Mouse (Mus musculus) embryonic facial prominence, embryonic 11.5 days (tissue): ENCODE measurements around the gene Muc4. TPM values are rescaled to one million over a fixed set of nuclear protein-coding genes. Genes with fewer than 3 reads are reported as not detected.

ENCODE experiments used
- ATAC-seq: fragments of 200-750 bp; cut with Nextera tagmentation; replicated peaks from 2 replicates; pipeline ENCODE4 v1.8.0; 2017; ENCODE audit warnings: low read depth; ENCODE audit not compliant: insufficient number of reproducible peaks, low FRiP score, low TSS enrichment
- DNase-seq: peaks from one replicate; pipeline ENCODE4 v3.0.0-alpha.2; 2015; ENCODE audit warnings: low spot score
- H3K27ac ChIP-seq: fragments of 300-500 bp; sonication (generic); replicated peaks from 2 replicates; pipeline ENCODE4 v1.5.1; 2014; ENCODE audit warnings: mild to moderate bottlenecking, low read depth, low read length, control low read depth
- H3K27me3 ChIP-seq: fragments of 300-500 bp; sonication (generic); 2 replicates; pipeline ENCODE4 v1.6.1; 2014; ENCODE audit warnings: mild to moderate bottlenecking, low read length, moderate library complexity, mixed read lengths; ENCODE audit not compliant: control insufficient read depth, insufficient read depth
- H3K36me3 ChIP-seq: fragments of 300-500 bp; sonication (generic); replicated peaks from 2 replicates; pipeline ENCODE4 v1.6.1; 2014; ENCODE audit warnings: low read depth, mild to moderate bottlenecking, low read length, moderate library complexity, mixed read lengths; ENCODE audit not compliant: control insufficient read depth, insufficient read depth
- H3K4me1 ChIP-seq: fragments of 300-500 bp; sonication (generic); 2 replicates; pipeline ENCODE4 v1.6.1; 2014; ENCODE audit warnings: low read length, mixed read lengths; ENCODE audit not compliant: control insufficient read depth, insufficient read depth
- H3K4me2 ChIP-seq: fragments of 300-500 bp; sonication (generic); 2 replicates; pipeline ENCODE4 v1.6.1; 2014; ENCODE audit warnings: low read depth, mild to moderate bottlenecking, control low read depth, low read length, moderate library complexity
- H3K4me3 ChIP-seq: fragments of 300-500 bp; sonication (generic); 2 replicates; pipeline ENCODE4 v1.5.1; 2014; ENCODE audit warnings: low read depth, low read length, control low read depth
- H3K9ac ChIP-seq: fragments of 300-500 bp; sonication (generic); replicated peaks from 2 replicates; pipeline ENCODE4 v1.6.1; 2014; ENCODE audit warnings: mild to moderate bottlenecking, control low read depth, low read length
- H3K9me3 ChIP-seq: fragments of 300-500 bp; sonication (generic); replicated peaks from 2 replicates; pipeline ENCODE4 v1.6.1; 2016; ENCODE audit warnings: mild to moderate bottlenecking, low read length, inconsistent platforms, mixed read lengths; ENCODE audit not compliant: control insufficient read depth
- WGBS: fragments of 180-500 bp; shearing (Covaris S2); extraction: QIAGEN DNeasy Blood & Tissue Kit; methylation state at CpG from one replicate; pipeline ENCODE4 v1.1.7; 2014; 5-methylcytosine and 5-hydroxymethylcytosine counted together
- polyA plus RNA-seq: library from polyadenylated mRNA; unstranded; fragments of >200 nt; fragmentation: Nextera tagmentation; extraction: Ambion mirVana; gene quantifications from 2 replicates; pipeline ENCODE4 v1.2.1, GENCODE M21; 2014

Gene Muc4
- polyA plus RNA-seq, 1 experiment from 2014 or later: not detected

GRCm38 (mm10) chr16:32712202-32712601, 23.5 kb upstream of the Muc4 start:
- H3K4me3 ChIP-seq: no peak overlapping the region
- no peak overlapping the region for H3K9ac ChIP-seq
- ATAC-seq (no peak), DNase-seq (no peak)
- H3K4me1 ChIP-seq: peaks cover 4% of the 10 kb centered on the region; the same call in 1 of the 2 replicates
- no peak overlapping the region for H3K4me2 ChIP-seq
- H3K9me3 ChIP-seq: no peaks in the 10 kb centered on the region
- H3K36me3 ChIP-seq: no peaks in the 10 kb centered on the region
- no peaks in the 10 kb centered on the region for H3K27me3 ChIP-seq
- 86% methylated on average over 10 of the region's 11 CpGs for WGBS
- no peak overlapping the region for H3K27ac ChIP-seq

- WGBS: 57% methylated on average over 6 of the region's 6 CpGs
- H3K4me3 ChIP-seq: no peak overlapping the region
- no peak for ATAC-seq
- no peaks in the 10 kb centered on the region for H3K27me3 ChIP-seq
- no peak for DNase-seq
- no peak overlapping the region for H3K27ac ChIP-seq
- H3K36me3 ChIP-seq: no peaks in the 10 kb centered on the region
- H3K4me2 ChIP-seq: no peak overlapping the region
- H3K4me1 ChIP-seq: peaks cover 4% of the 10 kb centered on the region; the same call in 1 of the 2 replicates
- H3K9me3 ChIP-seq: no peaks in the 10 kb centered on the region
- no peak overlapping the region for H3K9ac ChIP-seq
Measured at GRCm38 (mm10) chr16:32713556-32713955, 22.1 kb upstream of the Muc4 start.

- Histone ChIP-seq H3K27ac (no peak overlapping the region), H3K9ac (no peak overlapping the region), H3K9me3 (no peaks in the 10 kb centered on the region), H3K27me3 (no peaks in the 10 kb centered on the region), H3K4me2 (no peak overlapping the region), H3K36me3 (no peaks in the 10 kb centered on the region), H3K4me3 (no peak overlapping the region), H3K4me1 (peaks cover 4% of the 10 kb centered on the region; the same call in 1 of the 2 replicates)
- ATAC-seq (no peak), DNase-seq (peak; percentile 65)
- 25% methylated on average over 13 of the region's 13 CpGs for WGBS
Measured at GRCm38 (mm10) chr16:32715364-32715763, 20.3 kb upstream of the Muc4 start.

GRCm38 (mm10) chr16:32723163-32723562, 12.5 kb upstream of the Muc4 start:
- WGBS: 89% methylated on average over 7 of the region's 7 CpGs
- Histone ChIP-seq H3K27me3 (no peaks in the 10 kb centered on the region), H3K4me1 (no peaks in the 10 kb centered on the region), H3K36me3 (no peaks in the 10 kb centered on the region), H3K4me3 (no peak overlapping the region), H3K4me2 (no peak overlapping the region), H3K9ac (no peak overlapping the region), H3K27ac (no peak overlapping the region), H3K9me3 (no peaks in the 10 kb centered on the region)
- ATAC-seq (no peak), DNase-seq (no peak)

DNA sequence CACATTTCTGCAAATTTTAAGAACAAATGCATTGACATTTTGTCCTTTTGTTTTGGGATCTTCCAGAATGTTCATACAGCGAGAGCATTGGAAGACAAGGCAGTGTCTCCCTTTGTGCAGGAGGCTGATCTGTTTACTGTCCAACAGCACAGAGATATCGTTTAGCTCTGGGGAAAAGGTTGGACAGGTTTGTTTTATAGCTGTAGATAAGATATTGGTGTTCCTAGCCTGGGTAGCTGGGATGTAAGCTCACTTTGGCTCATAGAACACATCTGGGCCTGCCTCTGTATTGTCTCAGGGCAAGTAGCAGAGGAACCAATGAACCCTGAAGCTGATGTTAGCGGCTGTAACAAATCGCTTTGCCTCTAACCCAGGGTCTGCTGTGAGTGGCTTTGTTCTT, 11.9 kb upstream of the Muc4 start:
- DNase-seq: no peak

GRCm38 (mm10) chr16:32724259-32724658, 11.4 kb upstream of the Muc4 start:
- H3K4me1 ChIP-seq: no peaks in the 10 kb centered on the region
- H3K4me3 ChIP-seq: no peak overlapping the region
- ATAC-seq (no peak), DNase-seq (no peak)
- no peak overlapping the region for H3K9ac ChIP-seq
- no peaks in the 10 kb centered on the region for H3K9me3 ChIP-seq
- no peaks in the 10 kb centered on the region for H3K36me3 ChIP-seq
- H3K27ac ChIP-seq: no peak overlapping the region
- H3K4me2 ChIP-seq: no peak overlapping the region
- H3K27me3 ChIP-seq: no peaks in the 10 kb centered on the region
- WGBS: 86% methylated on average over 2 of the region's 2 CpGs

More for the DNA sequence above, 11.9 kb upstream of the Muc4 start:
- no peak for ATAC-seq
- H3K4me2 ChIP-seq: no peak overlapping the region
- no peaks in the 10 kb centered on the region for H3K36me3 ChIP-seq
- H3K4me3 ChIP-seq: no peak overlapping the region
- 86% methylated on average over 4 of the region's 4 CpGs for WGBS
- H3K27ac ChIP-seq: no peak overlapping the region
- no peaks in the 10 kb centered on the region for H3K4me1 ChIP-seq
- no peaks in the 10 kb centered on the region for H3K9me3 ChIP-seq
- no peak overlapping the region for H3K9ac ChIP-seq
- H3K27me3 ChIP-seq: no peaks in the 10 kb centered on the region

GRCm38 (mm10) chr16:32726501-32726900, 9.2 kb upstream of the Muc4 start:
- Histone ChIP-seq H3K36me3 (no peaks in the 10 kb centered on the region), H3K9ac (no peak overlapping the region), H3K4me1 (no peaks in the 10 kb centered on the region), H3K4me3 (no peak overlapping the region), H3K27ac (no peak overlapping the region), H3K4me2 (no peak overlapping the region), H3K9me3 (no peaks in the 10 kb centered on the region), H3K27me3 (no peaks in the 10 kb centered on the region)
- DNase-seq (no peak), ATAC-seq (no peak)

- Histone ChIP-seq H3K27me3 (no peaks in the 10 kb centered on the region), H3K27ac (no peak overlapping the region), H3K4me2 (no peak overlapping the region), H3K9me3 (no peaks in the 10 kb centered on the region), H3K36me3 (no peaks in the 10 kb centered on the region), H3K9ac (no peak overlapping the region), H3K4me3 (no peak overlapping the region), H3K4me1 (no peaks in the 10 kb centered on the region)
- ATAC-seq (no peak), DNase-seq (no peak)
Measured at GRCm38 (mm10) chr16:32728240-32728639, 7.4 kb upstream of the Muc4 start.
